Mouse (Mus musculus) MEL (cell line): ENCODE measurements around the gene Frmd4b.

Source experiments
- CTCF ChIP-seq, 3 experiments: IDR thresholded peaks in 2 of 3; conservative IDR thresholded peaks in 1 of 3; 2 replicates each; pipeline ENCODE4 v1.5.1; 2011 to 2012; ENCODE audit warnings: low read length in 3 of 3, low read depth in 2 of 3, mild to moderate bottlenecking in 2 of 3, improper control_type of control experiment in 1 of 3, inconsistent platforms in 1 of 3, mixed read lengths in 1 of 3, moderate library complexity in 1 of 3; ENCODE audit not compliant: control insufficient read depth in 1 of 3, insufficient read depth in 1 of 3, poor library complexity in 1 of 3, severe bottlenecking in 1 of 3
- EP300 ChIP-seq, 2 experiments: IDR thresholded peaks; 2 replicates each; pipeline ENCODE4 v1.6.1; 2011; ENCODE audit warnings: improper control_type of control experiment in 2 of 2, low read length in 2 of 2, low read depth in 1 of 2, mild to moderate bottlenecking in 1 of 2
- HCFC1 ChIP-seq: IDR thresholded peaks from 2 replicates; pipeline ENCODE4 v1.6.1; 2012; ENCODE audit warnings: low read depth, mild to moderate bottlenecking, inconsistent platforms, low read length, improper control_type of control experiment, moderate library complexity
- JUND ChIP-seq: IDR thresholded peaks from 2 replicates; pipeline ENCODE4 v1.6.1; 2011; ENCODE audit warnings: low read depth, mild to moderate bottlenecking, improper control_type of control experiment, low read length
- MAFK ChIP-seq: IDR thresholded peaks from 2 replicates; pipeline ENCODE4 v1.6.1; 2011; ENCODE audit warnings: low read depth, mild to moderate bottlenecking, low read length, improper control_type of control experiment, borderline replicate concordance
- MAX ChIP-seq: IDR thresholded peaks from 2 replicates; pipeline ENCODE4 v1.6.1; 2011; ENCODE audit warnings: low read length, improper control_type of control experiment
- POLR2A ChIP-seq, 2 experiments: IDR thresholded peaks; 2 replicates each; pipeline ENCODE4 v1.6.1; 2011 to 2012; ENCODE audit warnings: low read length in 2 of 2, mild to moderate bottlenecking in 2 of 2, control low read depth in 1 of 2, improper control_type of control experiment in 1 of 2, low read depth in 1 of 2, moderate library complexity in 1 of 2; ENCODE audit not compliant: control insufficient read depth in 1 of 2, insufficient read depth in 1 of 2, poor library complexity in 1 of 2
- SMC3 ChIP-seq: IDR thresholded peaks from 2 replicates; pipeline ENCODE4 v1.6.1; 2011; ENCODE audit warnings: low read depth, low read length, improper control_type of control experiment
- TAL1 ChIP-seq: IDR thresholded peaks from 2 replicates; pipeline ENCODE4 v1.6.1; 2012; ENCODE audit warnings: mild to moderate bottlenecking, inconsistent platforms, low read length, moderate library complexity, mixed read lengths
- UBTF ChIP-seq: IDR thresholded peaks from 2 replicates; pipeline ENCODE4 v1.6.1; 2012; ENCODE audit warnings: low read depth, mild to moderate bottlenecking, inconsistent platforms, low read length, improper control_type of control experiment, moderate library complexity, borderline replicate concordance; ENCODE audit not compliant: insufficient read depth
- USF2 ChIP-seq, 2 experiments: IDR thresholded peaks; 2 replicates each; pipeline ENCODE4 v1.6.1; 2011 to 2012; ENCODE audit warnings: improper control_type of control experiment in 2 of 2, low read length in 2 of 2, borderline replicate concordance in 1 of 2, inconsistent platforms in 1 of 2, low read depth in 1 of 2, mild to moderate bottlenecking in 1 of 2; ENCODE audit not compliant: insufficient read depth in 1 of 2
- ZKSCAN1 ChIP-seq: IDR thresholded peaks from 2 replicates; pipeline ENCODE4 v1.6.1; 2012; ENCODE audit warnings: low read depth, mild to moderate bottlenecking, inconsistent platforms, low read length, improper control_type of control experiment, moderate library complexity

- TF ChIP-seq UBTF = no peak
- no peak for TF ChIP-seq EP300 (IDR thresholded peaks at IDR 0.05; ENCODE audit: low read depth in 1 of 2, low read length in 2 of 2)
- TF ChIP-seq ZKSCAN1 = no peak
- TF ChIP-seq POLR2A (IDR thresholded peaks at IDR 0.05; ENCODE audit: control insufficient read depth in 1 of 2, insufficient read depth in 1 of 2, low read depth in 1 of 2, low read length in 2 of 2, poor library complexity in 1 of 2) = no peak
- TF ChIP-seq CTCF (IDR thresholded peaks at IDR 0.05 in 2 of 3, conservative IDR thresholded peaks at IDR 0.05 in 1 of 3; ENCODE audit: control insufficient read depth in 1 of 3, insufficient read depth in 1 of 3, low read depth in 2 of 3, low read length in 3 of 3, poor library complexity in 1 of 3, severe bottlenecking in 1 of 3) = no peak
- no peak for TF ChIP-seq SMC3
- no peak for TF ChIP-seq USF2 (IDR thresholded peaks at IDR 0.05; ENCODE audit: borderline replicate concordance in 1 of 2, insufficient read depth in 1 of 2, low read depth in 1 of 2, low read length in 2 of 2)
- no peak for TF ChIP-seq TAL1
- TF ChIP-seq MAX = no peak
- no peak for TF ChIP-seq HCFC1
- TF ChIP-seq JUND = no peak
- no peak for TF ChIP-seq MAFK
These were observed 323.4 kb downstream of the Frmd4b start for GRCm38 (mm10) chr6:97293667-97294569.
